Mouse (Mus musculus) hindbrain, embryonic 16.5 days (tissue): ENCODE measurements around the gene Usp35. TPM values are rescaled to one million over a fixed set of nuclear protein-coding genes. Genes with fewer than 3 reads are reported as not detected.

ENCODE experiments used
- ATAC-seq: fragments of 200-750 bp; cut with Nextera tagmentation; 2 replicates; pipeline ENCODE4 v1.8.0; 2017; ENCODE audit warnings: moderate TSS enrichment, moderate library complexity
- H3K27ac ChIP-seq: fragments of 300-500 bp; sonication (generic); 2 replicates; pipeline ENCODE4 v1.5.1; 2014; ENCODE audit warnings: low read depth, mild to moderate bottlenecking, control low read depth, low read length, moderate library complexity
- H3K27me3 ChIP-seq: fragments of 300-500 bp; sonication (generic); replicated peaks from 2 replicates; pipeline ENCODE4 v1.6.1; 2014; ENCODE audit warnings: low read length; ENCODE audit not compliant: control insufficient read depth, insufficient read depth
- H3K36me3 ChIP-seq: fragments of 300-500 bp; sonication (generic); 2 replicates; pipeline ENCODE4 v1.6.1; 2014; ENCODE audit warnings: mild to moderate bottlenecking, low read length, moderate library complexity, mixed read lengths; ENCODE audit not compliant: control insufficient read depth, insufficient read depth
- H3K4me1 ChIP-seq: fragments of 300-500 bp; sonication (generic); 2 replicates; pipeline ENCODE4 v1.6.1; 2014; ENCODE audit warnings: low read depth, low read length; ENCODE audit not compliant: control insufficient read depth, insufficient read depth
- H3K4me2 ChIP-seq: fragments of 300-500 bp; sonication (generic); 2 replicates; pipeline ENCODE4 v1.6.1; 2014; ENCODE audit warnings: mild to moderate bottlenecking, low read length, control low read depth, moderate library complexity
- H3K4me3 ChIP-seq: fragments of 300-500 bp; sonication (generic); 2 replicates; pipeline ENCODE4 v1.5.1; 2014; ENCODE audit warnings: mild to moderate bottlenecking, low read length, control low read depth, moderate library complexity
- H3K9ac ChIP-seq: fragments of 300-500 bp; sonication (generic); 2 replicates; pipeline ENCODE4 v1.6.1; 2014; ENCODE audit warnings: low read depth, mild to moderate bottlenecking, control low read depth, low read length, moderate library complexity
- H3K9me3 ChIP-seq: fragments of 300-500 bp; sonication (generic); 2 replicates; pipeline ENCODE4 v1.6.1; 2014; ENCODE audit warnings: mild to moderate bottlenecking, low read length, moderate library complexity; ENCODE audit not compliant: control insufficient read depth
- WGBS: fragments of 180-500 bp; shearing (Covaris S2); extraction: QIAGEN DNeasy Blood & Tissue Kit; methylation state at CpG from one replicate; pipeline ENCODE4 v1.1.7; 2014; 5-methylcytosine and 5-hydroxymethylcytosine counted together
- polyA plus RNA-seq: library from polyadenylated mRNA; unstranded; fragments of >200 nt; fragmentation: Nextera tagmentation; extraction: Ambion mirVana; gene quantifications from 2 replicates; pipeline ENCODE4 v1.2.1, GENCODE M21; 2015

Usp35 gene
- polyA plus RNA-seq = 3.0 and 3.2 TPM in 2 replicates

GRCm38 (mm10) chr7:97331726-97332666, at the start of gene Usp35, which contains the start of gene Kctd21:
TSS of gene Usp35 (minus strand) at chr7:97332020.
TSS of gene Kctd21 (plus strand) at chr7:97332327.
- no peaks in the 10 kb centered on the region; the same call in 1 of the 2 replicates for H3K27me3 ChIP-seq
- WGBS = under 1% methylated on average over 63 of the region's 68 CpGs
- H3K36me3 ChIP-seq = no peaks in the 10 kb centered on the region
- ATAC-seq = peak; percentile 98
- H3K4me3 ChIP-seq = peak within 1 kb of the TSS; percentile 54
- H3K4me2 ChIP-seq = peak within 1 kb of the TSS; percentile 67
- H3K9me3 ChIP-seq = no peaks in the 10 kb centered on the region
- peak within 1 kb of the TSS; percentile 72 for H3K27ac ChIP-seq
- peak within 1 kb of the TSS; percentile 86 for H3K9ac ChIP-seq
- peaks cover 23% of the 10 kb centered on the region for H3K4me1 ChIP-seq

GRCm38 (mm10) chr7:97380500-97381123, 48.8 kb upstream of the Usp35 start:
- 96% methylated on average over 5 of the region's 5 CpGs for WGBS
- Histone ChIP-seq H3K4me2 (no peak overlapping the region), H3K27me3 (no peaks in the 10 kb centered on the region), H3K4me1 (no peaks in the 10 kb centered on the region), H3K36me3 (peaks cover 13% of the 10 kb centered on the region), H3K9ac (no peak overlapping the region), H3K4me3 (no peak overlapping the region), H3K9me3 (no peaks in the 10 kb centered on the region), H3K27ac (no peak overlapping the region)
- no peak for ATAC-seq

- Histone ChIP-seq H3K4me1 (no peaks in the 10 kb centered on the region), H3K4me3 (no peak overlapping the region), H3K9ac (no peak overlapping the region), H3K36me3 (peaks cover 15% of the 10 kb centered on the region), H3K9me3 (no peaks in the 10 kb centered on the region), H3K27me3 (no peaks in the 10 kb centered on the region), H3K27ac (no peak overlapping the region), H3K4me2 (no peak overlapping the region)
- 94% methylated on average over 5 of the region's 5 CpGs for WGBS
- no peak for ATAC-seq
Observed at GRCm38 (mm10) chr7:97379304-97379703, 47.5 kb upstream of the Usp35 start.

- Histone ChIP-seq H3K4me1 (peaks cover 9% of the 10 kb centered on the region), H3K4me2 (no peak overlapping the region), H3K27me3 (no peaks in the 10 kb centered on the region), H3K4me3 (no peak overlapping the region), H3K27ac (no peak overlapping the region), H3K9ac (no peak overlapping the region), H3K36me3 (peaks cover 4% of the 10 kb centered on the region; the same call in 1 of the 2 replicates), H3K9me3 (no peaks in the 10 kb centered on the region)
- ATAC-seq = no peak
- WGBS = 70% methylated on average over 2 of the region's 2 CpGs
Observed at GRCm38 (mm10) chr7:97375906-97376305, 44.1 kb upstream of the Usp35 start.

GRCm38 (mm10) chr7:97375101-97375500, 43.3 kb upstream of the Usp35 start:
- H3K9me3 ChIP-seq = no peaks in the 10 kb centered on the region
- peaks cover 10% of the 10 kb centered on the region for H3K4me1 ChIP-seq
- 97% methylated on average over 9 of the region's 9 CpGs for WGBS
- H3K4me3 ChIP-seq = no peak overlapping the region
- H3K27me3 ChIP-seq = no peaks in the 10 kb centered on the region
- no peak for ATAC-seq
- H3K4me2 ChIP-seq = no peak overlapping the region
- no peak overlapping the region for H3K27ac ChIP-seq
- no peak overlapping the region for H3K9ac ChIP-seq
- H3K36me3 ChIP-seq = peaks cover 4% of the 10 kb centered on the region; the same call in 1 of the 2 replicates

- WGBS = 78% methylated on average over 1 of the region's 1 CpGs
- H3K4me1 ChIP-seq = peaks cover 1% of the 10 kb centered on the region
Observed at GRCm38 (mm10) chr7:97365887-97366286, 34.1 kb upstream of the Usp35 start.

GRCm38 (mm10) chr7:97361467-97361866, 29.6 kb upstream of the Usp35 start:
- no peak for ATAC-seq
- no peak overlapping the region for H3K4me2 ChIP-seq
- no peaks in the 10 kb centered on the region for H3K4me1 ChIP-seq
- no peak overlapping the region for H3K27ac ChIP-seq
- H3K27me3 ChIP-seq = no peaks in the 10 kb centered on the region
- WGBS = 18% methylated on average over 4 of the region's 4 CpGs
- no peaks in the 10 kb centered on the region for H3K36me3 ChIP-seq
- H3K9me3 ChIP-seq = no peaks in the 10 kb centered on the region
- H3K4me3 ChIP-seq = no peak overlapping the region
- no peak overlapping the region for H3K9ac ChIP-seq

More at GRCm38 (mm10) chr7:97365887-97366286, 34.1 kb upstream of the Usp35 start:
- ATAC-seq = no peak
- Histone ChIP-seq H3K9me3 (no peaks in the 10 kb centered on the region), H3K4me3 (no peak overlapping the region), H3K36me3 (no peaks in the 10 kb centered on the region), H3K27me3 (no peaks in the 10 kb centered on the region), H3K27ac (no peak overlapping the region), H3K4me2 (no peak overlapping the region), H3K9ac (no peak overlapping the region)

GRCm38 (mm10) chr7:97360955-97361354, 29.1 kb upstream of the Usp35 start:
- Histone ChIP-seq H3K4me2 (no peak overlapping the region), H3K9ac (no peak overlapping the region), H3K4me1 (no peaks in the 10 kb centered on the region), H3K27me3 (no peaks in the 10 kb centered on the region), H3K27ac (no peak overlapping the region), H3K4me3 (no peak overlapping the region), H3K9me3 (no peaks in the 10 kb centered on the region), H3K36me3 (no peaks in the 10 kb centered on the region)
- no peak for ATAC-seq
- whole genome bisulfite sequencing = 42% methylated on average over 3 of the region's 3 CpGs

GRCm38 (mm10) chr7:97360166-97360565, 28.3 kb upstream of the Usp35 start:
- WGBS = 63% methylated on average over 5 of the region's 5 CpGs
- no peak for ATAC-seq
- Histone ChIP-seq H3K4me2 (no peak overlapping the region), H3K9ac (no peak overlapping the region), H3K36me3 (no peaks in the 10 kb centered on the region), H3K27me3 (no peaks in the 10 kb centered on the region), H3K4me3 (no peak overlapping the region), H3K9me3 (no peaks in the 10 kb centered on the region), H3K4me1 (no peaks in the 10 kb centered on the region), H3K27ac (no peak overlapping the region)
